Mouse (Mus musculus) stomach, postnatal 0 days (tissue): ENCODE results near the gene Oxsr1.

ENCODE experiments used
- CTCF ChIP-seq: IDR thresholded peaks from 2 replicates; pipeline ENCODE4 v1.5.1; 2016; ENCODE audit warnings: antibody characterized with exemption, low read depth, mild to moderate bottlenecking, moderate library complexity
- EP300 ChIP-seq: optimal IDR thresholded peaks from 2 replicates; pipeline ENCODE3; 2016; ENCODE audit warnings: antibody characterized with exemption

DNA sequence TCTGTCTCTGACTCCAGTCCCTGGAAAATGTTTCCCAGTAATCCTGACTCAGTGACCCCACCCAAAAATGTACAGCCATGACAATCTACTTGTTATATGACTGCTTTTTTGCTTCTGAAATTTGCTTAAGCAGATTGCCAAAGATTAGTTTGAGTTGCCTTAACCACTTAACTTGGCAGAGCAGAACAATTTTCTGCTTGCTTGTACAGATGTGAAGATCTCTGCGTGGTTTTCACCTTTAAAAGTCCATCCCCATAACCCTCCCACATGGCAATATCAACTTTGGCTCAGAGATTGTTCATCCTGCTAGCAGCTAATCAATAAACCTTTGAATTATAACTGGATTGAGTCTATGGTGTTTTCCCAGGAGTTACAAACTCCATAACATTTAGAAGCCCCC lies 13.2 kb downstream of the Oxsr1 start:
- TF ChIP-seq CTCF (no peak), EP300 (no peak)
